Mouse (Mus musculus) naive thymus-derived CD4-positive, alpha-beta T cell, adult 2 months (primary cell): Measurements from ENCODE around the gene Zfp973.
"Not testable (repeated sequence)": the region's sequence is repeated elsewhere in the genome, so short reads cannot be mapped to it uniquely, and the experiment has no call there.

ENCODE experiments used
- DNase-seq: peaks from one replicate; pipeline ENCODE4 v3.0.0-alpha.2; 2011; ENCODE audit warnings: low read depth

Zfp973 gene

GRCm38 (mm10) chr2:176670222-176670621 is at the start of gene Zfp973:
TSS of gene Zfp973 (plus strand) at chr2:176670522.
- DNase-seq = not testable (repeated sequence)

GRCm38 (mm10) chr2:176636244-176636643 is 34.1 kb upstream of the Zfp973 start, which contains the start of gene Gm14308:
TSS of gene Gm14308 (minus strand) at chr2:176636344.
- DNase-seq = not testable (repeated sequence)

GRCm38 (mm10) chr2:176708051-176708450 is 37.7 kb downstream of the Zfp973 start, which contains the start of gene Gm14305:
TSS of gene Gm14305 (plus strand) at chr2:176708328.
- DNase-seq = not testable (repeated sequence)
